Mouse (Mus musculus) brain, embryonic 14.5 days (tissue): ENCODE data around the gene B4galnt1.

ENCODE experiments used
- CTCF ChIP-seq: fragments of 200-500 bp; IDR thresholded peaks from 2 replicates; pipeline ENCODE4 v1.5.1; 2012; ENCODE audit warnings: inconsistent platforms, mild to moderate bottlenecking, moderate library complexity, borderline replicate concordance; ENCODE audit not compliant: insufficient read depth, insufficient read length; ENCODE audit errors: extremely low read depth
- POLR2A ChIP-seq: fragments of 200-500 bp; IDR thresholded peaks from 2 replicates; pipeline ENCODE4 v1.6.1; 2012; ENCODE audit warnings: mild to moderate bottlenecking, inconsistent platforms, borderline replicate concordance; ENCODE audit not compliant: poor library complexity, insufficient read depth, insufficient read length, severe bottlenecking; ENCODE audit errors: extremely low read depth

- no peak for TF ChIP-seq CTCF
- no peak for TF ChIP-seq POLR2A
Measured at GRCm38 (mm10) chr10:127171631-127172200, 6.7 kb downstream of the B4galnt1 start.
